Mouse (Mus musculus) ovary, postnatal 14 days (tissue): ENCODE measurements around the gene Zdhhc1.

Experiments
- DNase-seq: peaks from one replicate; pipeline ENCODE4 v3.0.0; 2022; ENCODE audit warnings: low spot score

Zdhhc1 gene

DNA sequence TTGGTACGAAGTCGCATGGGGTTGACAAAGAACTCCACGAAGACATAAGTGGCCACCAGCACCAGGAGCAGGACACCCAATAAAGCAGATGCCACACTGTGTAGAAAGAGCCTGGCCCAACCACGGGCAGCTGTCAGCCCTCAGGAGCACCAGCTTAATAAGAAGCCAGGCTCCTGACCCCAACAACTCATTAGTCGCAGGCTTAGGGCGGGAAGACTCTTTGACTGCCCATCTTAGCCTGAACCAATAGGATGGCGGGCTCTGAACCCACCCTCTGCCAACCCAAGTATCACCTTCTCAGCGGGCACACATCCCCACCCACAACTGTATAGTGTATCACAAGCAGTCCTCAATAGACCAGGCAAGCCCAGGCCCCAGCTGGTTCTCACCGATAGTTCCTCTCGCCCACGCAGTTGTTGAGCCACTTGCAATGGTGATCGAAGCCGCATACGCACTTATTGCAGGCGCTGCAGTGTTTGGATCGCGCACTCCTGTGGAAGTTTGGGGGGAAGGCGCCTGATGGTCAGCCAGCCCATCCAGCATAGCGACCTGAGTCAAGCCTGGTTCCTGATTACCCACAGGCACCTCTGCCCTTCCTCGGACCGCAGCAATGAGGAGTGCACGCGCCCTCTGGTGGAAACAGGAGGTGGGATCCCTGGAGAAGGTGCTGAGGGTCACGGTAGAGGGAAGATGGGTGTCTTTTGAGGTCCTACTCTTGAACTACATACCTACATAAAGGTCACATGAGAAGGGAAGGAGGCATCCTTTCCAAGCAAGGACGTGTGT, 19.9 kb downstream of the Zdhhc1 start:
- DNase-seq = peak; percentile 56

DNA sequence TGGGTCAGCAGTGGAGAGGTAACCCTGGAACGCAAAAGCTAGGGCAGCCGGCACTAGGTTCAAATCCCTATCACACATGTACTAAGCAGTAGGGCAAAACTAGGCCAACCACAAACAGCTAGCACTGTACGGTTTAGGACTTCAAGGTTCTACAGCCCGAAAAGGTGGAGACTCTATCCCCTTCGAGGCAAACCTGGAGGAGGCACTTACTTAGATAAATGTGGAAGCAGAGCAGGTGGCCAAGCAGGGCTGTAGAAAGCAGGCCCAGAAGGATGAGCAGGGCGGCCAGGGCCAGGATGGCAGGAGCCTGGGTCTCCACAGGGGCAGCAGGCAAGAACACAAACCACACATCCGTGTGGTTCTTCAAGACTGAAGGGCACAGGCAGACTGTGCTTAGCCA, 20.5 kb downstream of the Zdhhc1 start:
- DNase-seq = no peak

DNA sequence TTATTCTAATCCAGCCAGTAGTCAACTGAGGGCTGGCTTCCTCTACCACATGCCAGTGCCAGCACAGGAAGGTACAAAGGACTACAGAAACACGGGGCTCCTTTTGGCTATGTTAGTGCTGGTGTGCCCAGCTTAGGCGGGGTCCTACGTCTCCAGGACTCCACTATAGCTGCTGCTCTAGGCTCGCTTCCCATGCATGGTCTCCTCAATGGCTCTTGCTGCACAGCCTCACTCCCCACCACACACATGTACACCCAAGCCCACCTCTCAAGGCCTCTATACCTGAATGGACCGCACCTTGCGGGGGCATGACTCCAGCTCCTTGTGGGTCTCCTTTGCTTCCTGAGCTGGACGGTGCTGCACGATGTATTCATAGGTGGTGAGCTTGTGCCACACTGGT, 21.0 kb downstream of the Zdhhc1 start:
- no peak for DNase-seq

DNA sequence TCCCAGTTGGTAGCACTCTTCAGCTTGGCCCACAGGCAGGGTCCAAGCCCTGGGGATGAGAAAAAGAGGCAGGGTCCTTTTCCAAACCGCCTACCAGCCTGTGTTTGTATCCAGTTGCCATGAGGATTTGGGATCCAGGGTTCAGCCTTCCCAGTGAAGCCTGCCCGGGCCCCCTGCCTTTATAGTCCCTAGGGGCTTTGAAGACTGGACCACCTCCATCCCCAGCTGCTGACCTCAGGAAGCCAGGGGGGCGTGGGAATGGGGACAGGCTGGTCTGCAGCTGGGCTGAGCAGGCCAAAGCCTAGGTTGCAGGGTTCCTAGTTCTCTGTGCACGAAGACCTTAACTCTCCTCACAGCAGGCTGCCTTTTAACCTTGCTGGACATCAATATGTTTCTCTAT, 21.4 kb downstream of the Zdhhc1 start:
- DNase-seq = no peak

DNA sequence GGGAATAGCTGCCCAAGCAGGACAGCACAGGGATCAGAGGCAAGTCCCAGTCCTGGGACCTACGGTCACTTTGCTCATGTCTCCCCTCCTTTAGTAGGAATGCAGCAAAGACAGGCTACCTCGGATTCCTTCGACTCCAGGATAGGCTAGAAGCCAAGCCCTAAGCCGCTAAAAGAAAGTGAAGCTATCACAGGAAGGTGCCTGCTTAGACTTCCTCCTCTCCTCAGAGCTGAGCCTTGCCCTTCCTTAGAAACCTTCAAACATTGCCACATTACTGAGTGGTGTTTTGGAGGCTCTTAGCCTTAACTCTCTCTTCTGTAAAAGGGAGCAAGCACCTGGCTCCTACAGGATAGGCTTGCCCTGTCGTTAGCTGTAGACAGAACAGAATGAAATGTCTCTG, 22.0 kb downstream of the Zdhhc1 start:
- no peak for DNase-seq

DNA sequence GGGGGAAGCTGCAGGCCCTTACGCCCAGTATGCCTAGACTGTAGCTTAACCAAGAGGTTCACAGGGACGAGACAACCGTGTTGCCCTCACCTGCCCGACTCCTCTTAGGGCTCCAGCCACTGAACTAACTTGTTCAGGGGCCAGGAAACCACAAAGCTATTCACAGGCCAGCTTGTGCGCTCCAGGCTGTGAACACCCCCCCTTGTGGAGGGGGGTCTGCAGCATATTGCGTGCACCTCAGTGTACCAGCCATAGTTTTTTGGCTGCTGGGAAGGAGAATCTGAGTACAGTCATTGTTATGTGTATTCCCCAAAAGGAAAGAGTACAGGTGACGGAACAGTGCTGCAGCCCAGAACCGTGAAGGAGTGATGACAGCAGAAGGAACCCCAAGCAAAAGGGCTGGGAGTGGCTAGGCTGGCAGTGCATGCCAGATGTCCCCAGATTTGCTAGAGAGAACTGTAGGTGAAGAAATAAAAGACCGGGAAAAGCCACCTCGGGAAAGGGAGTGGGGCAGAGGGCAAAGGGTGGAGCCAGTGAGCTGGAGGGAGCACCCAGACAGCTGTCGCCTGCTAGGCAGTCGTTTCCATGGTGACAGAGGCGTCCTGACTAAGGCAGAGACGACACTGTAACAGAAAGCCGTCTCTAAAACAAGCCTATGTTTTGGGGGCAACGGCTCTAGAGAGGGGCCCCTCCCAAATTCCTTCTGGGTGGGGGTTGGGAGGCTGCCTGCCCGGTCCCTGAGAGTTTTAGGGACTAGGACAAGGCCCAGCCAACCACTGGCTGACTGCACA, 22.7 kb downstream of the Zdhhc1 start:
- DNase-seq = no peak

DNA sequence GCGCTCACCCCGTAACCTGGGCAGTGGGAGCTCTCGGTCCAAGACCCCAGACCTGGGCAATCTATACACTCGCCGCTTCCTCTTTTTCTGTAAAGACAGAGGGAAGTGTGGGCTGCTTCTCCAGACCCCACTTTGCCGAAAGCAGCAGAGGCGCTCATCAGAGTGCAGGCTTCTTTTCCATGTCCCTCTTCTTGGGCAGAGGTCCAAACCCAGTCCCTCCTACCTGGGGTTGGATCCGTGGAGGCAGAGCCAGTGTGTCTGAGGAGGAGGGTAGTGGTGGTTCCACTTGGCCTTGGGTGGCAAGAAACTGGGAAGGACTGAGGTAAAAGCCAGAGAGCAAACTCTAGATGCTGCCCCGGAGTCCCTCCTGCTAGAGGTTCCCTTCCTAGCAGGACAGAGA, 23.7 kb downstream of the Zdhhc1 start:
- no peak for DNase-seq

DNA sequence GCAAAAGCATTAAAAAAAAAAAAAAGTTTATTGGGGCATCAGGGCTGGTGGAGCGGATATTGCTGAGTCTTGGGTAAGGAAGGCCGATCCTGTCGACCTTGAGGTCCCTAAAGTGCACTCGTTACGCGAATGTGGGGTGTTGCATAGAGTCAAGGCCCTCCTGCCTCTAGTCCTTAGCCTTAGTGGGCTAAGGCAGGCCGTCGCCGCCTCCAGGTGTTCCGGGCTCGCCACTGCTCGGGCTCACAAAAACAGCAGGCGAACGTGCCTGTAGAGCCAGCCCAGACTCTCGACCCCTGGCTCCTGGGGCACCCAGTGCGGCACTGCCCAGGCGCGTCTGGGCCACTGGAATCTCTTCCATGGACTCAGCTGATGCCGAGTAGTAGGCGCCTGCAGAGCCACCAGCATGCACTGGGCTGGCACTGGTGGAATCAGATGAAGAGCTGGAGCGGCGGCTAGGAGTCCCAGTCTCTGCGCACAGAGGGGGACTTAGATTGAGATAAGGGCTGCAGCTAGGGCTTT, 24.2 kb downstream of the Zdhhc1 start:
- no peak for DNase-seq

DNA sequence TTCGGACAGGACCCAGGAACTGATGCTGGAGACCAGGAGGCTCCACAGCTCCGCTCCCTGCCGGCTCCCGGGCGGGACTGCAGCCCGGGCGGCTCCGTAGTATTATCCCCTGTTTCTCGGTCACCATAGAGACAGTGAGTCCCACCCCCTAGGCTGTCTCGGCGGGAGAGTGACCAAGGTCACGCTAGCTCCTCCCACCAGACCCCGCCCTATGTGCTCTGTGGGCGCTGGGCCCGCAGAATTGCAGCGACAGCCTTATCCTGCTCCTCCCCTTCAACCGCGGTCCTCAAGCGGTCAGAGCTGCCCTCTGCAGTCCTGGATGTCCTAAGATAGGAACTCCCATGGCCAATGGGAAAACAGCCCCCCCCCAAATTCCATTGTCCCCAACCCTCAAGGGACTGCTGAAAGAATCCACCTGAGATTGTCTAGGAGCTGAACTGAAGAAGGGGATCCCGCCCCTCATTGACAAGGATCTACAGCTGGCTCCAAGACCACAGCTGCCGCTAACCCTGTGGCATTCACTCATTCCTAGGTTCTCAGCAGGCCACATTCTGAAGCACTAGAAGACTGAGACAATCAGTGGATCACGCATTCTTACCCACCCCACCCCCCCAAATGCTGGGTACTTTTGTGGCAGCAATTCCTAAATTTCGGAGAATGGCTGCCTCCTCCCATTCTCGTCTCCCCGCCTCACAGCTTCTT, 25.2 kb downstream of the Zdhhc1 start, which contains the start of gene Tppp3:
TSS of gene Tppp3 (minus strand) at position 213 of the 702 bp plus-strand sequence.
- DNase-seq = peak; percentile 88

DNA sequence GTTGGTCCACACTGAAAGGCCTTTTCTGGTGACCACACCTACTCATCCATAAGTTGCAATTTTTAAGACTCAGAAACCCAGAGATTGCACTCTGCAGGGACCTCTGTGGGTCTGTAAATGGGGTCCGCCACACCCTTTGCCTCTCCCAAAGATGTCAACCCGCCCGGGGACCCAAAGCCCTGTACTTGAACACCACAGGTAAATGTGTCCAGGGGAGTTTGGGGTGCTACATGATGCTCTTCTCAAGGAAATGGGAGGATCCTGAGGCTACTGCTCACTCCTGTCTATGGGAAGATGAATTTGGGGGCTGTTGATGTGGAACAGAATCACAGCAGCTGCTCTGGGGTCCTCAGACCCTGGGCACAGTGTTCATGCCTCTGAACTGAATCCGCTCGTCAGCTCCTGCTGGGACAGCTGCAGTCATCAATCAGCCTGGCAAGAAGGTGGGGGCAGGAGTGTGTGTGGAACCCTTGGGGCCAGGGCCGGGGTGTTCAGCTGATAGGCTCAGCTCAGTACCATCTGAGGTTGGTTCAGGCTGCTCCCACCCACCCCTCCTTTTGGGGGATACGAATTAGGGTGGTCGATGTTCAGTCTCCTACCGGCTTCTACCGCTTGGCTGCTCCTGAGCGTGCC, 25.9 kb downstream of the Zdhhc1 start:
- DNase-seq = no peak

DNA sequence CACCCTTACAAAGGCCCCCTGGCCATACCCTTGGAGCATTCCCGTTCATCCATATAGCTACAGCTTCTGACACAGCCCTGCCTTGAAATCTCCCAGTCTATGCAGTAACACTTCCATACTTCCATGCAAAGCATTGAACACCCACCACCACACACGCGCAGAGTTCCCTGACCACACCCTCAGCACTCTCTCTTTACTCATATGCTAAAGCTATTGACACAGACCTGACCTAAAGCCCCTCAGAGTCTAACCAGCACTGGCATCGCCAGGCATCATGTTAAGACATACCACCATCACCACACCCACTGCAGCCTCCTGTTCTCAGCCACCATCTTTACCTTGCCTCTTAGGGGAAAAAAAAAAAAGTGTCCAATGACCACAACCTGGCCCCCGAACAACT, 26.4 kb downstream of the Zdhhc1 start:
- no peak for DNase-seq

DNA sequence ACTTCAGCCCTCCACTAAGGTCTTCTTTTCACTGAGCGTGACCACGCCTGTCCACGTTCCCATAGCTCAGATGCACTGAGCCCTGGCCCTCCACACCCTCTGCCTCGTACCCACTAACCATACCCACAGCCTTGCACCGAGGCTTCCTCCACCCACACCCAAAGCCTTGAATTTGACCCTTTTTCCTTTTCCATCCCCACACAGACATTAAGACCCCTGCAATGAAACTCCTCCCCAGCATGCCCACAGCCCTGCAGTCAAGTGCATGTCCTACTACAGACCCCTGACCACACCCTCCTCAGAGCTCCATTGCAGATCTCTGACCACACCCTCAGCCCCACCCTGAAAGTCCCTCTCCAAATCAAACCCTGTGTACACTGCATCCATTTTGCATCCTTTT, 26.9 kb downstream of the Zdhhc1 start:
- DNase-seq = no peak

DNA sequence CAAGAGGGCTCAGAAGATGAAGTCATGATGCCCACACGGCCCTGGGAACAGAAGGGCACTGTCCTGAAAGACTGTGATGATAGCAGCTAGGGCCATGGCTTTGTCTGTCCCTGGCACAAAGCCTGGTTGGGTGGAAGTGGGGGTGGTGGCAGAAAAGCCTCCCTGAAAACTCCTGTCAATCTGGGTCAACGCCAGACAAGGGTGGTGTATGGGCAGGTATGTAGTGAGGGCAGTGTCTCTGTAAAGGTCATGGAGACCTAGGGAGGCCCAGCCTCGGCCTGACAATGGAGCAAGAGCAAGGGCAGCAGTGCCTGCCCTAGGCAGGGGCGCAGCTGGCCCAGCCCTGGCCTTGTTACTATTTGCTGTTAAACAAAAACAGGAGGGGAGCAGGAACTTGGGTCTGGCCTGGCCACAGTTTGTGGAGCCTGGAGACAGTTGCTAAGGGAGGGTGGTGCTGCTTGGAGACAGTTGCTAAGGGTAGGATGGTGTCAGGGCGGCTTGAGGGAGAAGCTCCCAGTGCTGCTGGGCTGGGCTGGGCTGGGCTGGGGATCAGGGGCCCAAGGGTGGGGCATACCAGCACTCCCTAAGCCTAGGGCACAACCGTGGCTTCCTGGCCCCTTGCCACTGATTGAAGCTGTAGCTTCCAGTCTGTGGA, 27.5 kb downstream of the Zdhhc1 start:
- no peak for DNase-seq

DNA sequence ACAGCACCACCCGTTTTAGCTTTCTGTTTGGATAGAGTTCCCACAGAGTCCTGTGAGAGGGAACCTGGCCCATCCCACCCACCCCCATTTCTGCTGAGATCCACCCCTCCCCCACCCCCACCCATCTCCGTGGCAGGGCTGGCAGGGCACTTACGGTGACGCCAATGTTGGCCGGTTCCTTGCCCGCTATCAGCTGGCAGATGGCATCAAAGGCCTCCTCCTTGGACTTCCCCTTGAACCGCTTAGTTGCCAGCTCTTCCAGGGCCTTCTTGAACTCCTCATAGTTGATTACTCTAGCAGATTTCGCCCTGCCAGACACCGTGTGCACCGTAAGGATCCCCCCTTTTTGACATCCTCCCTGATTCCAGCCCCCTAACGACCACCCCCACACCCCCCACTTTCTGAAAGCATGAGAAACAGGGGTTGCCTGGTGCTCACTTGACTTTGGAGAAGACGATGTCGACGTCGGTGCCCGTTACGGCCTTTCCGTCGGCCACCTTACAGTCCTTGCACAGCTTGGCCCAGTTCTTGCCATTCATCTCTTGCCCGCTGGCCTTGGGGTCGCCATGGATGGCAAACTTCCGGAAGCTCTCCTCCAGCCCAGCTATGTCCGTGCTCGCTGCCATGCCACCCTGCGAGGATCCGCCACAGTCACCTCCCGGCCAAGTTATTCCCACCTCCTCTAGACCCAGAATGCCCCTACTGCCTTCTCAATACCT, 28.5 kb downstream of the Zdhhc1 start:
- DNase-seq = no peak

DNA sequence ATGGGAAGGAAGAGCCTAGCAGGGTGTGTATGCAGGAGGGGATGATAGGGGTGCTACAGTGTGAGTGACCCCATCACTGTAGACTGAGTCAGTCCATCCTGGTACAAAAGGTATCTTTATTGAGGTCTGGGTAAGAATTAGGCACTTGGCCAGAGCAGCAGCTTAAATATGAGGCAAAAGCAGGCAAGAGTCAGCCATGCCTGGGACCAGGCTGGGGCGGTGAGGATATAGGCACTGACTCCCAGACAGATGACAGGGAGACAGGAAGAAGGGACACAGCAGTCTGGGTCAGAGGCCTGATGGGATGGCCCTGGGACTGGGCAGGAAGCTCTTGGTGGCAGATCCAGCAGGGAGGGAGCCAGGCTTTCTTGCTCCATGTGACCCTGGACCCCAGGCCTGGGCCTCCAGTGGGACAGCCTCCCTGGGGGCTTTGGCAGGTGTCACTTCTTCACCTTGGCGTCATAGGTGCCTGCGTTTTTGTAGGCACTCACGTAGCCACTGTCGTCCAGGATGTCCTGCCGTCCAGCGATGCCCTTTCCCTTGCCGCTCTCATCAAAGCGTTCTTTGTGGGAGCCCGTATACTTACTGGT, 29.2 kb downstream of the Zdhhc1 start:
- DNase-seq = no peak

DNA sequence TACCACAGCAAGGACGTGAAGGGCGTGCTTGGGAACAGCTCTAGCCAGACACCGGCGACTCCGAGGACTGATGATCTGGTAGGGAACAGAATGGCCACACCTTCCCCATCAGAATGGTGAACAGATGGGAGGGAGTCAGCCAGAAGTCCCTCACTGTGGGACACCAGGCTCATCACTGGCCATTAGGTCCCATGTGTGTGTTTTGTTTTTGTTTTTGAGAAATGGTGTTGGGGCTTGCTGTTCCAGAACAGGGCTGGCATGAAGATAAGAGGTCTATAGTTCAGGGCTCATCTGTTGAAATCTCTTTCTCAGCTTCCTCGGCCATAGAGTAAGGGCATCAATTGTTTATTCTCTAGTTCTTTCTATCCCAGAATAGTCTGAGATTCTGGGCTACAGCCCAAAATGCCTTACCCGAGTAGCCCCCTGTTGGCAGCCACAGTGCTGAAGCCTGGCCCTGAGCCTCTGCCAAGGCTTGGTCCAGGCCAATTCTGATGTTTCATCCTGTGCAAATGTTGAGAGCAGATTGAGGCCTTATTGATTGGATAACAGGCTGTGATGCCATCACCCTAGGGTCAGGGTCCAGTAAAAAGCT, 29.9 kb downstream of the Zdhhc1 start:
- no peak for DNase-seq

DNA sequence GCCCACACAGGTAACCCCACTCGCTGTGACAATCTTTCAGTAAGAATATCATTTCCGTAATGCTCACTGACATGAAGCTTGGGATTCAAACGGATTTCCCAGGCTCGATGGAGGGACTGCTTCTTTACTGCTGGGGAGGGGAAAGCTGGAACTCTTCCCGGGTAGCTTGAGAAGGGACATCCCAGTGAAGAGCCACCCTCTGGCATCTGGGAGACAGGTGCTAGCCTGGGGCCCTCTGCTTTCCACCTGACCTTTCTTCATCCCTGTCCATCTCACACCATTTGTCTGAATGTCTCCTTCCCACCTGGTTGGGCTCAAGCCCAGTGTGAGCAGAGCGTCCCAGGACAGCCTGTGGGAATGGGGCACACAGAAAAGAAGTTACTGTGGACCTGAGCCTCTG, 30.5 kb downstream of the Zdhhc1 start:
- DNase-seq = no peak

DNA sequence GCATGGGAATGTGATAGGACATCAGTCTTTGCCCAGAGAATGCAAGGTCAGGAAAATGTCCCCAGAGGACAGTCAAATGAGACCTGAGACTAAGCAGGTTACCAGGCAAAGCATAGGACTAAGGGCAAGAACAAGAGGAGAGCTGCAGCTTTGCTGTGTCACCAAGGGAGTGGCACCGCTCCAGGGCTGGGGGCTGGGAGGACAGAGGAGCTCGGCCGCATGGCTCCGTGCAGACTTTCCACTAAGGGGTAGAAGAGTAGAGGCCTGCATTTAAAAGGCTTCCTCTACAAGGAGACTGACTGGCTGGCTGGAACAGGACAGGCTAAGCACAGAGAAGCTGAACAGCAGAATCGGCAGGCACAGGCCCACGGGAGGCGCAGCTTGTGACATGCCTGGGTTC, 32.1 kb downstream of the Zdhhc1 start:
- DNase-seq = no peak

DNA sequence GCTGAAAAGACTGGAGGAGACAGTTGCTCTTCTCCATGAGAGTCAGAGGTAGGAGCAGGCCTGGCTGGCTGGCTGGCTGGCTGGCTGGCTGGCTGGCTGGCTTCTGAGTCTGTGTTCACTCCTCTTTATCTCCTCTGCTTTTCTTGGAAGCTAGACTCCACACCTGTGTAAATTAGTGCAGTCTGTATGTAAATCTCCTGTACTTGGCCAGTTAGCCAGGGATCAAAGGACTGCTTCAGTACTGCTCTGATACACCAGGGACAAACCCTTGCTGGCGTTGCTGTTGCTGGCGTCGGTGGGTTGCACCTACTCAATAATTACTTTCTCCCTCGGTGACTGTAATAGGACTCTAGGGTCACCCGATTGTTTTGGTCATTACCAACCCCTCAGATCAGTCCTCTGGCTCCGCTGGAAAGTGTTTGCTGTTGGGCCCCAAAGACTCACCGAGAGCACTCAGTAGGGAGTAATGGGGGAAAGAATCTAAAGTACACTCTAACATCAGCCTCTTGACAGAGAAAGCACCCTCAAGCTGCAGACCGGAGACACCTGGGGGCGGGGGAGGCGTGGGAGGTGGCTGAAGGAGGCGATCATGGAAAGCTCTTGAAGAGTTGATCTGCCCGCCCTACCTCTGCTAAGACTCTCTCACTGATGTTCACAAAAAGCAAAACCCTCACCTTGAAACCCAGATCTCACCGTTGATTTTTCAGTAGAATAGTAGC, 35.5 kb downstream of the Zdhhc1 start:
- no peak for DNase-seq

DNA sequence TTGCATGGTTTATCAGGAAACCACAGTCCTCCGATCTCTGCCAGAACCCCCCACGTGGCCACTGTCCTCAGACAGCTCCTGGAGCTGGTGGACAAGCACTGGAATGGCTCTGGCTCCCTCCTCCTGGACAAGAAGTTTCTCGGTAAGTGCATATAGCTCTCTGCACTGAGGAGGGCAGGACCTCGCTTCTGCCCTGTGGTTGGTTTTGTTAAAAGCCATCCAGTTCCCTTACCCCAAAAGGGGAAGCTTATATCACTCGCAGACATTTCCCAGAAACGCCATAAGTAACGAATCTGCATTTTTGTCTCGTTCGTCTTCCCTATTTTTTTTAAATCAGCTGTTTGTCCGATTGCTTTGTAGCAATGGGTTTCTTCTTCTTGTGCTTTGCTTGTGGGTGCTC, 41.5 kb downstream of the Zdhhc1 start:
- no peak for DNase-seq
